Mouse (Mus musculus): ENCODE measurements around the gene Nr1h3. TPM values are rescaled to one million over a fixed set of nuclear protein-coding genes. Genes with fewer than 3 reads are reported as not detected.

Gene Nr1h3
- total RNA-seq, 2 experiments from 2014 or later, result 1.6 to 2.7 TPM

- no peak for DNase-seq
These were observed 18.8 kb downstream of the Nr1h3 start, which contains the start of gene Madd for GRCm38 (mm10) chr2:91183711-91184405. TSS of gene Madd (minus strand) at chr2:91183837.

DNA sequence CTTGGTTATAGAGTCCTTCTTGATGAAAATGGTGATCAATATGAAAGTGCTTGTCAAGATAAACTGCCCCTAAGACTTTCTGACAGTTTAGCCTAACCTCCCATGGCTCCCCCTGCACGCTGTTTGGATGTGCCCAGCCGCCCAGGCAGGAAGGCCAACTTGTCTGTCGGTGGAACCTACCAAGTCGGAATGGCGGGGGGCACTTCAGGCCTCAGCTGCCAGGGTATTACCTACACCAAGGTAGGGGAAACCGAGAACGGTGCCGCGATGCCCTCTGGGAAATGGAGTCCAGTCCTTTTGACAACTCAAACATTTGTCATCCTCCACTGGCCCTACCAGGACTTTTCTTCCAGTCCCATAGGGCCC is 19.5 kb downstream of the Nr1h3 start:
- DNase-seq, result peak; percentile 90

- peak; percentile 71 for DNase-seq
These were observed 20.1 kb downstream of the Nr1h3 start for GRCm38 (mm10) chr2:91182405-91183147.

- DNase-seq, result no peak
These were observed 20.6 kb downstream of the Nr1h3 start for GRCm38 (mm10) chr2:91182016-91182404.

GRCm38 (mm10) chr2:91180706-91181105 is 21.9 kb downstream of the Nr1h3 start:
- DNase-seq, result no peak

DNA sequence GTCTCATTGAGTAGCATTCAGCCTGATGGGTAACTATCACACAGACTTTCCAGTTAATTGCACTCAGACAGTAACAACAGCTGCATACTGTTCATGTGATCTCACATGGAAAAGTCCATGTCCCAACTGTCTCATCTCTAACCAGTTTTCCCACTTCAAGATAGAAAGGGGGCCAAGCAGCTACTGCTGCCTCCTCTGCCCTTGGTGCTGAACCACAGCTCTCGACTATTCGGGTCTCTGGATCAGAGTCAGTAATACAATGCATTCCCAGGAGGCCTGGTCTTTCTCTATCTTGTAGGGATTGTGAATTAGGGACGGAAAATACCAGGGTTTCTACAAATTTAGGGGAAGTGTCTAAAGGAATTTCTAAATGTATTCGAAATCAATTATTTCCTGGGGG is 22.8 kb downstream of the Nr1h3 start:
- no peak for DNase-seq

DNA sequence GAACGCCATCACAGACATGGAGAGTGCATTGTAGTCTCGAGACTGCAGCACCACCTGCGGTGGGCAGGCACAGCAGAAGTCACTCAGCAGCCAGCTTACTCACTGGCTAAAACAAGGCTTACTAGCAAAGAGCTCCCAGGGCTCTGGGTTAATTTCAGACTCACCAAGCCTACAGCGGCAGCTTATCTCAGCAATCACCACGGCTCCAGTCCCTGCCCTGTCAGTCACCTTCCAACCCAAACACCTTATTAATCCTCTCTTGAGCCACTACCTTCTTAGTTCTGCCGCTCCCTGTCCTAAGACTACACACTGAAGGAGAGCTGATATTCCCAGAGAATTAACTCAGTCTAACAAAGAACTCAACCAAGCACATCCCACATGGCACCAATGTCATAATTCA is 26.4 kb downstream of the Nr1h3 start:
- DNase-seq, result no peak

DNA sequence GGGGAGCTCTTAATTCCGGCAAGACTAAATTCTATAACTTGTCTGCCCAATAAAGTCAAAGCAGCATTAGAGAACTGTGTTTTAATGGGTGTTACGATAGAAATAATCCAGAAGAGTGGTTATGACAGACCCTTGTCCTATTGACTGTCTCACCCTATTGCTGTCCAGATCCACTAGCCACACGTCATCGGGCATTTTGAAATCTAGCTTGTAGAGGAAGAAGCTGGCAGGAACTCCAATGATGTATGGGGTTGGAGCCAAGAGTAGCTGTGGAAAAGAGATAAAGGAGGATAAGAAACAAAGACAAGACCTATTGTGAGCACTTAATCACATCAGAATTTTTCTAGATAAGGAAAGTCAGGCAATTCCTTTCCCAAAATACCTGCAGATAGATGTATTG is 27.1 kb downstream of the Nr1h3 start:
- no peak for DNase-seq

DNA sequence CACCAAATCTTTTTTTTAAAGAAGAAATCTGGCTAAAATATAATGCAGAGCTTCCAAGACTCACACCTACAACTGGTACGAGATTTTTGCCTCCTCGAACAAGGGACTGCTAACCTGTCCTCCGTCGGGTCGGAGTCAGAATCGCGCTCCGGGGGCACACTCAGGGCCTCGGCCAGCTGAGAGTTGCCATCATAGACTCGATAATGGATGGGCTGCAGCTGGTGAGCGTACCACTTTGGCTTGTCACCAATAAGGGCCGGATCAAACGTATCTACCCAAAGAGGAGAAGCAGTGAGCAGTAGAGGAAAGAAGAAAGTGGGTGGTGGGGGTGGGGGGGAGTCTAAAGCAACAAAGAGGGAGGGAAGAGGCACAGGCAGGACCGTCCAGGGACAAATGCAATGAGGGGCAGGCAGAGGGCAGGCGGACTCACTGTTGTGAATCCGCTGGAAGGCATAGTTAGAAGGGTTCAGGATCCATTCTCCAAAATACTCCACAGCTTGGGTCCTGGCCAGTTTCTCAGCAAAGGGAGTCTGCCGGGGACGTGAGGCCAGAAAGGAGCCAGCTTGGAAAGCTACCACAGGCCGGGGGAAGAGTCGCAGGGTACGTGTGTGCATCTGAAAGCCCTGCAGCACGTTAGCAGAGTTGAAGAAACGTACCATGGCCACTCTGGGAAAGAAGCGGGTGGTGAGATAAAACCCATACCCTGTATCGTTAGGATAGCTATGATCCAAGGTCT is 32.9 kb downstream of the Nr1h3 start:
- no peak for DNase-seq

DNA sequence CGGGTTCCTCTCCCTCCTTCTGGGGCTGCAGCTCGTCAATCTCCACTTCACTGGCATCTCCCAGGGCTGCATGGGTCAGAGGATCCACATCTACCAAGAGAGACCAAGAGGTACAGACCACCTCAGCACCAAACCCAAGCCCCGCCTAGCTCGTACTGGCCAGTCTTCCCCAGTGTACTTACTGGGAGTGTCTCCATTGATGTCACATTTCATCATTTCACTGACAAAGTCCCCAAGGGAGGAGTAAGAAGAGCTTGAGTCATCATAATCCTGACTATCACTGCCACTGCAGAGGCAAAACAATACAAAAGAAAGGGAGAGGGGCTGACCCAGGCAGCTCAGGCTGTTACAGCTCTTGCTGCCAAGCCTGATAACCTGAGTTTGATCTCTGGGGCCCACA is 35.0 kb downstream of the Nr1h3 start:
- no peak for DNase-seq

- no peak for DNase-seq
These were observed 37.6 kb downstream of the Nr1h3 start for GRCm38 (mm10) chr2:91164991-91165390.

- DNase-seq, result no peak
These were observed 39.1 kb downstream of the Nr1h3 start for GRCm38 (mm10) chr2:91163532-91163931.

- DNase-seq, result no peak
These were observed 39.7 kb downstream of the Nr1h3 start for GRCm38 (mm10) chr2:91162952-91163351.

GRCm38 (mm10) chr2:91160591-91160990 is 42.0 kb downstream of the Nr1h3 start:
- no peak for DNase-seq

GRCm38 (mm10) chr2:91157002-91157752 is 45.5 kb downstream of the Nr1h3 start:
- no peak for DNase-seq

GRCm38 (mm10) chr2:91154091-91154490 is 48.5 kb downstream of the Nr1h3 start:
- no peak for DNase-seq

- no peak for DNase-seq
These were observed 49.7 kb downstream of the Nr1h3 start for GRCm38 (mm10) chr2:91152885-91153377.

DNA sequence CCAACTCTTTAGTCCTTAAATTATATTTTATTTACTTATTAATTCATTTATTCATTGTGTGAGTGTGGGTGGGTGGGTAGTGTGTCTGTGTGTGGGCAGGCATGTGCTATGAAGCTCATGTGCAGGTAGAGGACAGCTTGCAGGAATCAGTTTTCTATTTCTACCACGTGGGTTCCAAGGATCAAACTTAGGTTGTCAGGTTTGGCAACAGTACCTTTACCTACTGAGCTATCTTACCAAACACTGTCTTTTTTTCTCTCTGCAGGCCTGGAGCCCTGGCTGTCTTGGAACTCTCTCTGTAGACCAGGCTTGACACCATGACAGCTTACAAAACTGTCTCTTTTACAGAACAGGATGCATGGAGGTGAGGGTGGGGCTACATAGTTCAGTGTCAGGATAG is 51.3 kb downstream of the Nr1h3 start:
- no peak for DNase-seq

DNA sequence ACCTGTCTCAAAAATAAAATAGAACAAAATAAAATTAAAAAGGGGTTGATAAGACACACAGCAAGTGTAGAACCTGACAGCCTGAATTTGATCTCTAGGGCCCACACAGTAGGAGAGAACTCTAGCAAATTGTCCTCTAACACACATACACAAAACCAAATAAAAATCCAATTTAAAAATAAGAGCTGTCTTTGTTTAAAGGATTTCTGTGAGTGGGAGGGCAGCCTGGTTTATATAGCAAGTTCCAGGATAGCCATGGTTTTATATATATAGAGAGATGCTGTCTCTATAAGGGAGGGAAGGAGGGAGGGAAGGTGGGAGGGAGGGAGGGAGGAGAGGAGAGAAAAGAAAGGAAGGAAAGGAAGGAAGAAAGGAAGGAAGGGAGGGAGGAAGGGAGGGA is 54.5 kb downstream of the Nr1h3 start:
- DNase-seq, result no peak

GRCm38 (mm10) chr2:91143401-91143800 is 59.2 kb downstream of the Nr1h3 start:
- no peak for DNase-seq

- no peak for DNase-seq
These were observed 59.7 kb downstream of the Nr1h3 start for GRCm38 (mm10) chr2:91142920-91143319.

GRCm38 (mm10) chr2:91139764-91140163 is 62.9 kb downstream of the Nr1h3 start:
- no peak for DNase-seq

DNA sequence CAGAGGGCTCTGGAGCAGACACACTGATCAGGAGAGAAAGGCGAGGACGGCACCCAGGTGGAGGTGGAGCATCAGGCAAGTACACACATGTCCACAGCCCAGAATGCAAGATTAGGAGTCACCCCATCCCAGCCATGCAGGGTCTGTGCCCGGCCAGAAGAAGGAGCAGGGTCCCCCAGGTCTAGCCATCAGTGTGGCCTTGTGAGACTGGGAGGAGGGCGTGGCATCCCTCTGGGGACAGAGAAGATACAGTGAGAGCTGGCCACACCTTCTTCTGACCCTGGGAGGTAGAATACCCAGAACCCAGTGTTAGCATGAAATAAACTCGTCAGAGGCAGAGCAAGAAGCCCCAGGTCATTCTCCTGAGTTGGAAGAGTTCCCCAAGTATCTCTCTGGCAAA is 63.3 kb downstream of the Nr1h3 start:
- DNase-seq, result no peak
